Mouse (Mus musculus): ENCODE measurements around the gene Ppp1r16b.

GRCm38 (mm10) chr2:158682344-158683037 lies 17.3 kb downstream of the Ppp1r16b start:
- no peak for TF ChIP-seq CTCF (IDR thresholded peaks at IDR 0.05; ENCODE audit: low read depth, low read length)
- TF ChIP-seq POLR2A (IDR thresholded peaks at IDR 0.05; ENCODE audit: extremely low read depth, insufficient read depth, low read length), result no peak
